Mouse (Mus musculus): ENCODE data around the gene Kif21b. TPM values are rescaled to one million over a fixed set of nuclear protein-coding genes. Genes with fewer than 3 reads are reported as not detected.
A peak's percentile ranks its signal among the peaks of the same experiment; 100 is the strongest.

Kif21b gene
- polyA plus RNA-seq, 1 experiment from 2014 or later: 4.7 TPM

- Histone ChIP-seq H3K4me2 (no peak within 1 kb of the TSS), H3K27me3 (no peaks in the 10 kb centered on the region), H3K27ac (no peak within 1 kb of the TSS), H3K9me3 (no peaks in the 10 kb centered on the region), H3K36me3 (peaks cover 51% of the 10 kb centered on the region), H3K4me1 (no peaks in the 10 kb centered on the region; the same call in 1 of the 2 replicates), H3K9ac (no peak within 1 kb of the TSS), H3K4me3 (no peak within 1 kb of the TSS)
- 38% methylated on average over 3 of the region's 3 CpGs for whole genome bisulfite sequencing
- ATAC-seq (ENCODE audit: insufficient number of reproducible peaks, insufficient read depth, low FRiP score, low TSS enrichment, low read depth): no peak
These were observed 81.6 kb downstream of the Kif21b start, which contains the start of gene Mroh3 for GRCm38 (mm10) chr1:136212803-136213202. Gene Mroh3 (minus strand): TSS chr1:136212828.

- no peak overlapping the region for H3K9ac ChIP-seq
- no peak overlapping the region for H3K27ac ChIP-seq
- H3K36me3 ChIP-seq: peaks cover 66% of the 10 kb centered on the region
- no peaks in the 10 kb centered on the region; the same call in 1 of the 2 replicates for H3K4me1 ChIP-seq
- H3K27me3 ChIP-seq: no peaks in the 10 kb centered on the region
- H3K4me3 ChIP-seq: no peak overlapping the region
- no peak overlapping the region for H3K4me2 ChIP-seq
- WGBS: 83% methylated on average over 15 of the region's 15 CpGs
- no peak for ATAC-seq (ENCODE audit: insufficient number of reproducible peaks, insufficient read depth, low FRiP score, low TSS enrichment, low read depth)
- H3K9me3 ChIP-seq: no peaks in the 10 kb centered on the region
These were observed 83.1 kb downstream of the Kif21b start for GRCm38 (mm10) chr1:136214304-136214703.

GRCm38 (mm10) chr1:136220037-136220871 lies 89.1 kb downstream of the Kif21b start:
- Histone ChIP-seq H3K4me1 (no peaks in the 10 kb centered on the region), H3K27me3 (no peaks in the 10 kb centered on the region), H3K4me3 (no peak overlapping the region), H3K9me3 (no peaks in the 10 kb centered on the region), H3K36me3 (peaks cover 83% of the 10 kb centered on the region), H3K4me2 (no peak overlapping the region), H3K27ac (no peak overlapping the region), H3K9ac (peak overlapping the region; percentile 27; the same call in 1 of the 2 replicates)
- ATAC-seq (ENCODE audit: insufficient number of reproducible peaks, insufficient read depth, low FRiP score, low TSS enrichment, low read depth): no peak
- 72% methylated on average over 10 of the region's 10 CpGs for WGBS

GRCm38 (mm10) chr1:136222386-136222785 lies 91.2 kb downstream of the Kif21b start:
- no peaks in the 10 kb centered on the region for H3K27me3 ChIP-seq
- no peak overlapping the region for H3K27ac ChIP-seq
- no peaks in the 10 kb centered on the region for H3K9me3 ChIP-seq
- 88% methylated on average over 10 of the region's 10 CpGs for WGBS
- H3K4me2 ChIP-seq: no peak overlapping the region
- H3K9ac ChIP-seq: no peak overlapping the region
- no peak overlapping the region for H3K4me3 ChIP-seq
- no peak for ATAC-seq (ENCODE audit: insufficient number of reproducible peaks, insufficient read depth, low FRiP score, low TSS enrichment, low read depth)
- no peaks in the 10 kb centered on the region for H3K4me1 ChIP-seq
- peaks cover 83% of the 10 kb centered on the region for H3K36me3 ChIP-seq

- H3K27me3 ChIP-seq: no peaks in the 10 kb centered on the region
- ATAC-seq (ENCODE audit: insufficient number of reproducible peaks, insufficient read depth, low FRiP score, low TSS enrichment, low read depth): no peak
- no peak overlapping the region for H3K4me3 ChIP-seq
- H3K4me2 ChIP-seq: no peak overlapping the region
- H3K4me1 ChIP-seq: peaks cover 14% of the 10 kb centered on the region
- H3K36me3 ChIP-seq: peaks cover 70% of the 10 kb centered on the region
- no peaks in the 10 kb centered on the region for H3K9me3 ChIP-seq
- WGBS: 87% methylated on average over 10 of the region's 10 CpGs
- H3K9ac ChIP-seq: no peak overlapping the region
- no peak overlapping the region for H3K27ac ChIP-seq
These were observed 92.7 kb downstream of the Kif21b start for GRCm38 (mm10) chr1:136223758-136224342.

- Histone ChIP-seq H3K36me3 (peaks cover 52% of the 10 kb centered on the region), H3K4me1 (peaks cover 34% of the 10 kb centered on the region), H3K4me2 (no peak overlapping the region), H3K27me3 (no peaks in the 10 kb centered on the region), H3K9ac (no peak overlapping the region), H3K27ac (no peak overlapping the region), H3K4me3 (no peak overlapping the region), H3K9me3 (no peaks in the 10 kb centered on the region)
- no peak for ATAC-seq (ENCODE audit: insufficient number of reproducible peaks, insufficient read depth, low FRiP score, low TSS enrichment, low read depth)
- whole genome bisulfite sequencing: 94% methylated on average over 8 of the region's 8 CpGs
These were observed 94.7 kb downstream of the Kif21b start for GRCm38 (mm10) chr1:136225846-136226245.

GRCm38 (mm10) chr1:136226626-136227025 lies 95.4 kb downstream of the Kif21b start:
- Histone ChIP-seq H3K4me3 (no peak overlapping the region), H3K27me3 (no peaks in the 10 kb centered on the region), H3K27ac (no peak overlapping the region), H3K9me3 (no peaks in the 10 kb centered on the region), H3K4me2 (no peak overlapping the region), H3K9ac (no peak overlapping the region), H3K4me1 (peaks cover 41% of the 10 kb centered on the region), H3K36me3 (peaks cover 52% of the 10 kb centered on the region)
- no peak for ATAC-seq (ENCODE audit: insufficient number of reproducible peaks, insufficient read depth, low FRiP score, low TSS enrichment, low read depth)
- 86% methylated on average over 8 of the region's 8 CpGs for WGBS

Other genes with a start within 250 kb of the Kif21b start
- 12.4 and 14.7 TPM in 2 replicates for gene Pkp1, start 212.2 kb upstream of the Kif21b start, polyA plus RNA-seq (2015; fragmentation: Nextera tagmentation; extraction: Ambion mirVana)
- 0.06 TPM in 1 of 2 replicates, not detected in the other for gene Igfn1, start 125.0 kb upstream of the Kif21b start, polyA plus RNA-seq (2015; fragmentation: Nextera tagmentation; extraction: Ambion mirVana)
- gene Tmem9, start 123.2 kb upstream of the Kif21b start, polyA plus RNA-seq (2015; fragmentation: Nextera tagmentation; extraction: Ambion mirVana): 155 and 171 TPM in 2 replicates
- gene Ascl5, start 80.6 kb upstream of the Kif21b start, polyA plus RNA-seq (2015; fragmentation: Nextera tagmentation; extraction: Ambion mirVana): 0.67 and 2.1 TPM in 2 replicates
- gene Cacna1s, start 78.6 kb upstream of the Kif21b start, polyA plus RNA-seq (2015; fragmentation: Nextera tagmentation; extraction: Ambion mirVana): 0.70 and 1.3 TPM in 2 replicates
- 0.22 and 0.67 TPM in 2 replicates for gene Mroh3, start 81.4 kb downstream of the Kif21b start, polyA plus RNA-seq (2015; fragmentation: Nextera tagmentation; extraction: Ambion mirVana)
- gene Inava, start 102.9 kb downstream of the Kif21b start, polyA plus RNA-seq (2015; fragmentation: Nextera tagmentation; extraction: Ambion mirVana): 18.7 and 22.7 TPM in 2 replicates
- gene Gpr25, start 129.5 kb downstream of the Kif21b start, polyA plus RNA-seq (2015; fragmentation: Nextera tagmentation; extraction: Ambion mirVana): 0.21 TPM in 1 of 2 replicates, not detected in the other
- 12.3 and 13.9 TPM in 2 replicates for gene Camsap2, start 214.7 kb downstream of the Kif21b start, polyA plus RNA-seq (2015; fragmentation: Nextera tagmentation; extraction: Ambion mirVana)

Measured in embryonic facial prominence, embryonic 13.5 days (tissue).